Mouse (Mus musculus) kidney, postnatal 0 days (tissue): ENCODE data around the gene Slc27a2. TPM values are rescaled to one million over a fixed set of nuclear protein-coding genes. Genes with fewer than 3 reads are reported as not detected.
"Not testable (repeated sequence)": the region's sequence is repeated elsewhere in the genome, so short reads cannot be mapped to it uniquely, and the experiment has no call there.

Experiments
- ATAC-seq: fragments of 200-750 bp; cut with Nextera tagmentation; replicated peaks from 2 replicates; pipeline ENCODE4 v1.8.0; 2017; ENCODE audit warnings: low read depth, moderate number of reproducible peaks, moderate TSS enrichment, moderate library complexity; ENCODE audit not compliant: low FRiP score
- DNase-seq: peaks from one replicate; pipeline ENCODE4 v3.0.0-alpha.2; 2016; ENCODE audit warnings: low spot score
- H3K27ac ChIP-seq: fragments of 300-500 bp; sonication (generic); 2 replicates; pipeline ENCODE4 v1.5.1; 2014; ENCODE audit warnings: mild to moderate bottlenecking
- H3K27me3 ChIP-seq: fragments of 300-500 bp; sonication (generic); 2 replicates; pipeline ENCODE4 v1.6.1; 2014; ENCODE audit warnings: low read length, mixed read lengths; ENCODE audit not compliant: insufficient read depth
- H3K36me3 ChIP-seq: fragments of 300-500 bp; sonication (generic); 2 replicates; pipeline ENCODE4 v1.6.1; 2014; ENCODE audit warnings: low read length, mixed read lengths; ENCODE audit not compliant: insufficient read depth
- H3K4me1 ChIP-seq: fragments of 300-500 bp; sonication (generic); replicated peaks from 2 replicates; pipeline ENCODE4 v1.6.1; 2014; ENCODE audit warnings: antibody characterized with exemption, low read length, mixed read lengths; ENCODE audit not compliant: insufficient read depth
- H3K4me2 ChIP-seq: fragments of 300-500 bp; sonication (generic); 2 replicates; pipeline ENCODE4 v1.6.1; 2014; ENCODE audit warnings: mild to moderate bottlenecking, low read length, moderate library complexity, mixed read lengths
- H3K4me3 ChIP-seq: fragments of 300-500 bp; sonication (generic); replicated peaks from 2 replicates; pipeline ENCODE4 v1.5.1; 2014; ENCODE audit warnings: low read depth, low read length
- H3K9ac ChIP-seq: fragments of 300-500 bp; sonication (generic); 2 replicates; pipeline ENCODE4 v1.6.1; 2014; ENCODE audit warnings: low read depth, low read length
- H3K9me3 ChIP-seq: fragments of 300-500 bp; sonication (generic); replicated peaks from 2 replicates; pipeline ENCODE4 v1.6.1; 2016; ENCODE audit warnings: low read length, inconsistent platforms, mixed read lengths
- CTCF ChIP-seq: IDR thresholded peaks from 2 replicates; pipeline ENCODE4 v1.5.1; 2016; ENCODE audit warnings: antibody characterized with exemption, low read depth, mild to moderate bottlenecking, moderate library complexity
- WGBS: fragments of 180-500 bp; shearing (Covaris S2); extraction: QIAGEN DNeasy Blood & Tissue Kit; methylation state at CpG from one replicate; pipeline ENCODE4 v1.1.7; 2014; 5-methylcytosine and 5-hydroxymethylcytosine counted together
- polyA plus RNA-seq: library from polyadenylated mRNA; unstranded; fragments of >200 nt; fragmentation: Nextera tagmentation; extraction: Ambion mirVana; gene quantifications from 2 replicates; pipeline ENCODE4 v1.2.1, GENCODE M21; 2015

Gene Slc27a2
- polyA plus RNA-seq, 1 experiment from 2014 or later: 214 TPM

GRCm38 (mm10) chr2:126606688-126607062, 54.5 kb downstream of the Slc27a2 start:
- H3K27me3 ChIP-seq: no peaks in the 10 kb centered on the region
- H3K27ac ChIP-seq: no peak overlapping the region
- no peak overlapping the region for H3K9ac ChIP-seq
- no peaks in the 10 kb centered on the region for H3K9me3 ChIP-seq
- DNase-seq: no peak
- H3K36me3 ChIP-seq: no peaks in the 10 kb centered on the region
- H3K4me1 ChIP-seq: no peaks in the 10 kb centered on the region; the same call in 1 of the 2 replicates
- no peak for ATAC-seq
- H3K4me3 ChIP-seq: no peak overlapping the region
- H3K4me2 ChIP-seq: no peak overlapping the region
- TF ChIP-seq CTCF: no peak
- 61% methylated on average over 4 of the region's 4 CpGs for WGBS

DNA sequence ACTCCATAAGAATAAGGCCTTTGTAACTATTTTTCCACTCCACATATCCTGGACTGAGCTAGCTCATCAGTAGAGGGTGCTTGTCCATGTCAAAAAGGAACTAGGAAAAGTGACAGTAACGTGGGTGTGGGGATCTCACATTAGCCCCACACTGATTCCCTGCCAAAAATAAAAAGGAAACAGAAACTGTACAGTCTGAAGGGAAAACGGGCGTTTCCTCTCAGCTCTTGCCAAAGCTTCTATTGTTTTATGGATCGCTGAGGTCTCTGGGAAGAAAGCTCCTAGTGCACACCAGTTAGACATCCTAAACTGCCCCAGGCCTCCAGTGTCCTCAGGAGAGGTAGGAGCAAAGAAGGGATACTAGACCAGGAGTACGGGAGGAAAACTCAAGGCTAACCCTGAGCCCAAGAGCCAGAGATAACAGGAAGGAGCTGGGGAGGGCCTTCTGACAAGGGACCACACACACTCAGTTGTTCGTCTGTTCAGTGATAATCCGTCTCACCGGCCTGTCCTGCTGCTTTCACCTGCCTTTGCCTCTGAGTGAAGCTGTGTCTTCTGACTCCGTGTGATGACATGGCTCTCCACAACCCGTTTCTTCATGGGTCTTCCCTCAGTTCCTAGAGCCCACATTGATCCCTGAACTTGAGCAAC, 55.5 kb downstream of the Slc27a2 start:
- Histone ChIP-seq H3K27me3 (no peaks in the 10 kb centered on the region), H3K9ac (no peak overlapping the region), H3K9me3 (no peaks in the 10 kb centered on the region), H3K27ac (no peak overlapping the region), H3K4me3 (no peak overlapping the region), H3K36me3 (no peaks in the 10 kb centered on the region), H3K4me1 (no peaks in the 10 kb centered on the region; the same call in 1 of the 2 replicates), H3K4me2 (no peak overlapping the region)
- DNase-seq (peak; percentile 42), ATAC-seq (no peak)
- TF ChIP-seq CTCF: no peak
- 60% methylated on average over 10 of the region's 10 CpGs for WGBS

GRCm38 (mm10) chr2:126609600-126609999, 57.4 kb downstream of the Slc27a2 start:
- H3K4me3 ChIP-seq, H3K4me2 ChIP-seq, H3K9me3 ChIP-seq, ATAC-seq, H3K36me3 ChIP-seq, H3K27ac ChIP-seq, DNase-seq, H3K4me1 ChIP-seq, H3K27me3 ChIP-seq, H3K9ac ChIP-seq: not testable (repeated sequence)
- WGBS: 75% methylated on average over 12 of the region's 12 CpGs

DNA sequence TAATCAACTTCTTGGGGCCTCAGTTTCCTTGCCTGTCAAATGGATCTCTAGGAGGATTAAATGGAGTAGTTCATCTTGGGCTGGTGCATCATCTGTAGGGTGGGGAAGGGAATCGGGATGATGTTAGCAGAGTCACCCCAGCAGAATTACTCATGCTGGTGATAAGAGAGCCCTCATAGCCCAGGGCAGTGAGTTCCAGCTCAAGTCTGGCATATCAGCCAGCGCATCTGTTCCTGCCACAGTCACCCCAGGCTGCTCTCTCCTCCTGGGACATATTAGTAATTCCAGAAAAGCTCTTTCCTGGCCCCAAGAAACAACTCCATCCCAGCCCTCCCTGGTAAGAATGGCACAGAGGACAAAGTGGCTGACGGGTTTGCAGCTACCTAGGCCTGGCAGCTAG, 63.1 kb downstream of the Slc27a2 start:
- no peak overlapping the region for H3K4me3 ChIP-seq

DNA sequence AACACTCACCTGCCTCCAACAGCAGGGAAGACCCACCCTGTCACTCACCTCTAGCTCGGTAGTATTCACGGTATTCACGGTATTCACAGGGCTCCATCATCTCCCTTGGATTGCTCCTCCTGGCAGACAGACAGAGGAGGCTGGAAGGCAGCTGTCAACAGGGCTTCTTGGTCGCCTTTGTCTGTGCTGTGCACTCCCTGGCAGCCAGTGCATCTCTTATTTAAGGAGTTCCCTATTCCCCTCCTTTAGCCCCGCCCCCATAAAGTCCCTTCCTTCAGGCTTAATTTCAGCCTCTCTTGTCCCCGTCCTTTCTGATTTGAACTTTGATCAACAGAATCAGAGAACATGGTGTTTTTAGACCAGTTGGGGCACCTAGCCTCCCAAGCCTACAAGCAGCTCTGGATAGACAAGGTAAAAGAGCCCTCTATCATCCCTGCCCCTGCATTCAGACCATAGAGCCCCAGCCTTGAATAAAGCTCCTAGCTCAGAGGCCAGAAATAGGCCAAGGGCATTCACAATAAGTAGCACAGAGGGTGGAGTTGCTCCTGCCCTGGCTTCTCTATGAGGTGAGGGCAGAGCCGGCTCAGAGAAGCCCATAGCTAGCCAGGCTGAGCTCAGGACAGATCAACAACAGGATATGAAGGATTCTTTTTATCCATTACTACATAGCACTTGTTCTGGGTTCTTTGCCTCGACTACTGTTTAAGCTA, 66.4 kb downstream of the Slc27a2 start:
- no peaks in the 10 kb centered on the region for H3K9me3 ChIP-seq
- DNase-seq (no peak), ATAC-seq (0 out of 2 replicates have a peak, but pooled peaks have one; percentile 40)
- peak overlapping the region; percentile 18; the same call in 1 of the 2 replicates for H3K4me2 ChIP-seq
- 33% methylated on average over 8 of the region's 8 CpGs for WGBS
- H3K36me3 ChIP-seq: no peaks in the 10 kb centered on the region
- H3K27me3 ChIP-seq: no peaks in the 10 kb centered on the region
- H3K9ac ChIP-seq: no peak overlapping the region
- no peaks in the 10 kb centered on the region for H3K4me1 ChIP-seq
- no peak for TF ChIP-seq CTCF
- H3K4me3 ChIP-seq: no peak overlapping the region
- 0 out of 2 replicates have a peak overlapping the region, but pooled peaks have one; percentile 31 for H3K27ac ChIP-seq

More for the DNA sequence above, 63.1 kb downstream of the Slc27a2 start:
- H3K4me1 ChIP-seq: no peaks in the 10 kb centered on the region
- H3K9ac ChIP-seq: no peak overlapping the region
- no peaks in the 10 kb centered on the region for H3K36me3 ChIP-seq
- no peak overlapping the region for H3K4me2 ChIP-seq
- TF ChIP-seq CTCF: no peak
- no peak for ATAC-seq
- WGBS: 92% methylated on average over 3 of the region's 3 CpGs
- no peak for DNase-seq
- no peaks in the 10 kb centered on the region for H3K27me3 ChIP-seq
- no peak overlapping the region for H3K27ac ChIP-seq
- H3K9me3 ChIP-seq: no peaks in the 10 kb centered on the region

DNA sequence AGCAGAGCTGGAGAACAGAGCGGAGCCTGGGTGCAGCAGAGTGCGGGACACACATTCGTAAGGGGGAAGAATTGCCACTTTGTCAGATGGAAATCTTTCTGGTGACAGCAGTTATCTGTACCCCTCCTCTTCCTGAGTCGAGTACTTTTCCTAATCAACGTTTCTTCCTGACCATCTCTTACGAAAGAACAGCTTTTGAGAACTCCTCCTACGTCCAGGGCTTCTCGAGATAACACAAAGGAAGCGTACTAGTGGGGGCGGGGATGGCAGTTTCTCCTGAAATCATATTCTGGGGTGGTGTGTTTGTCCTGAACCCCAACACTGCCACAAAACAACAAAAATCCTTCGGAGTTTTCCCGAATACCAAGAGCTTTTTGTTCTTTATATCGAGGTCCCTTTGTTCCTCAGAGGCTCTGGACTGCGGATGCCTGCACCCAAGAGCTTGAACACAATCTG, 67.1 kb downstream of the Slc27a2 start, which contains the start of gene Hdc:
Hdc (minus strand) TSS at position 51 of the 456 bp plus-strand sequence.
- Histone ChIP-seq H3K4me2 (peak within 1 kb of the TSS; percentile 18; the same call in 1 of the 2 replicates), H3K27me3 (no peaks in the 10 kb centered on the region), H3K4me1 (no peaks in the 10 kb centered on the region), H3K9me3 (no peaks in the 10 kb centered on the region), H3K27ac (0 out of 2 replicates have a peak within 1 kb of the TSS, but pooled peaks have one; percentile 31), H3K36me3 (no peaks in the 10 kb centered on the region), H3K4me3 (no peak within 1 kb of the TSS), H3K9ac (no peak within 1 kb of the TSS)
- ATAC-seq: no peak
- DNase-seq: no peak
- 73% methylated on average over 14 of the region's 14 CpGs for WGBS
- TF ChIP-seq CTCF: no peak
